Mouse (Mus musculus) erythroblast, embryonic 14.5 days (primary cell): ENCODE data around the gene Rassf9.

Experiments
- GATA1 ChIP-seq: IDR thresholded peaks from 2 replicates; pipeline ENCODE4 v1.6.1; 2012; ENCODE audit warnings: low read length, inconsistent platforms, mixed read lengths
- TAL1 ChIP-seq: IDR thresholded peaks from 3 replicates; pipeline ENCODE4 v1.6.1; 2012; ENCODE audit warnings: low read length, inconsistent platforms, mixed read lengths

DNA sequence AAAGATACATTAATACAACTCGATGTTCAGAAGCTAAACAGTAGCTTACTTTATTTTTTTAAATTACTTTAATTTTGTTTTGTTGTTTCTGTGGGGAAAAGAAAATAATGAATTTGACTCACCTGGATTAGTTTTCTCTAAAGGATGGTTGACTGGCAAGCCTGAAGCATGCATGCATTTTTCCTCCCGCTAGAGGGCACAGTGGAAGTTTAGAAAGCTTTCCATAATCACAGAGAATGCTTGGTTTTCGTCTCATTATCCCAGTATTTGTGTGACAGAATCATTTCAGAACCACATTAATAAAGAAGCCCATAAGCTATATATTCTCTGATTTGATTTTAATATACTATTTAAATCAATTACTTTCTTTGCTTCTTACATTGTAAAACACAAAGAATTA is 20.2 kb upstream of the Rassf9 start:
- no peak for TF ChIP-seq GATA1
- no peak for TF ChIP-seq TAL1
